Mouse (Mus musculus) kidney, adult 2 months (tissue): ENCODE results near the gene Dkc1. TPM values are rescaled to one million over a fixed set of nuclear protein-coding genes. Genes with fewer than 3 reads are reported as not detected.
"Not testable (repeated sequence)": the region's sequence is repeated elsewhere in the genome, so short reads cannot be mapped to it uniquely, and the experiment has no call there.

Experiments
- DNase-seq: peaks from one replicate; pipeline ENCODE4 v3.0.0; 2021
- H3K27ac ChIP-seq: fragments of 200-500 bp; 2 replicates; pipeline ENCODE4 v1.5.1; 2012; ENCODE audit warnings: low read depth, low read length, control low read depth, inconsistent platforms; ENCODE audit not compliant: insufficient read depth
- H3K27me3 ChIP-seq: fragments of 200-500 bp; replicated peaks from 2 replicates; pipeline ENCODE4 v1.6.1; 2012; ENCODE audit warnings: mild to moderate bottlenecking, moderate library complexity, low read length, inconsistent platforms; ENCODE audit not compliant: control insufficient read depth, insufficient read depth
- H3K36me3 ChIP-seq: fragments of 200-500 bp; 2 replicates; pipeline ENCODE4 v1.6.1; 2012; ENCODE audit warnings: mild to moderate bottlenecking, moderate library complexity, low read length, inconsistent platforms; ENCODE audit not compliant: control insufficient read depth, insufficient read depth
- H3K4me1 ChIP-seq: fragments of 200-500 bp; 2 replicates; pipeline ENCODE4 v1.6.1; 2011; ENCODE audit warnings: low read length; ENCODE audit not compliant: control insufficient read depth, insufficient read depth
- H3K4me3 ChIP-seq: fragments of 200-500 bp; 2 replicates; pipeline ENCODE4 v1.5.1; 2011; ENCODE audit warnings: mild to moderate bottlenecking, low read depth, low read length, control low read depth; ENCODE audit not compliant: insufficient read depth
- CTCF ChIP-seq: fragments of 200-500 bp; conservative IDR thresholded peaks from 2 replicates; pipeline ENCODE4 v1.5.1; 2011; ENCODE audit warnings: low read depth, mild to moderate bottlenecking, control low read depth, low read length, moderate library complexity, mixed read lengths; ENCODE audit not compliant: insufficient read depth, insufficient read length
- POLR2A ChIP-seq: fragments of 200-500 bp; IDR thresholded peaks from one replicate; pipeline ENCODE4 v1.6.1; 2011; ENCODE audit warnings: low read depth, low read length, control low read depth
- WGBS: fragments of 180-500 bp; shearing (Covaris S2); methylation state at CpG from one replicate; pipeline ENCODE4 v1.1.7; 2018; 5-methylcytosine and 5-hydroxymethylcytosine counted together
- polyA plus RNA-seq: library from polyadenylated mRNA; depleted of rRNA; stranded (reverse); fragments of >200 nt; gene quantifications from 2 replicates; pipeline ENCODE4 v1.2.3, GENCODE M21; 2012

Gene Dkc1
- polyA plus RNA-seq, 1 experiment, result 10.8 TPM

DNA sequence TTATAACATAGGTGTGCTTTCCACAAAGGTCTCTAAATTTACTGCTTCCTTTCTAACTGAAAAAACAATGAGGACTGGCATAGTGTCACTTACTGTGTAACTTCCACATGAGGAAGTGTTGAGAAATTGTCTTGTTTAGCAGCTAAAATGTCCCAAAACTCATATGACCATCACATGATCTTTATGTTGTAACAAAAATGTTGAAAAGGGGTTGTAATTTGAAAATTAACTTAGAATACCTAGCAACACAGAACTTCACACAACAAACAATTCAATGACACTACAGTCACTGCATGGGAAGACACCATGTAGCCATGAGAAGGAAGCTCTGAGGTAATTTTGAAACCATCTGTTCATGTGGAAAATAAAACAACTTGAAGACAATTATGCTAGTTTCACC lies 31.2 kb downstream of the Dkc1 start:
- DNase-seq, result no peak
- TF ChIP-seq POLR2A (no peak), CTCF (no peak)
- H3K4me1 ChIP-seq, result no peaks in the 10 kb centered on the region; the same call in 1 of the 2 replicates
- H3K4me3 ChIP-seq, result no peak overlapping the region
- H3K36me3 ChIP-seq, result no peaks in the 10 kb centered on the region
- no peaks in the 10 kb centered on the region for H3K27me3 ChIP-seq
- no peak overlapping the region for H3K27ac ChIP-seq

DNA sequence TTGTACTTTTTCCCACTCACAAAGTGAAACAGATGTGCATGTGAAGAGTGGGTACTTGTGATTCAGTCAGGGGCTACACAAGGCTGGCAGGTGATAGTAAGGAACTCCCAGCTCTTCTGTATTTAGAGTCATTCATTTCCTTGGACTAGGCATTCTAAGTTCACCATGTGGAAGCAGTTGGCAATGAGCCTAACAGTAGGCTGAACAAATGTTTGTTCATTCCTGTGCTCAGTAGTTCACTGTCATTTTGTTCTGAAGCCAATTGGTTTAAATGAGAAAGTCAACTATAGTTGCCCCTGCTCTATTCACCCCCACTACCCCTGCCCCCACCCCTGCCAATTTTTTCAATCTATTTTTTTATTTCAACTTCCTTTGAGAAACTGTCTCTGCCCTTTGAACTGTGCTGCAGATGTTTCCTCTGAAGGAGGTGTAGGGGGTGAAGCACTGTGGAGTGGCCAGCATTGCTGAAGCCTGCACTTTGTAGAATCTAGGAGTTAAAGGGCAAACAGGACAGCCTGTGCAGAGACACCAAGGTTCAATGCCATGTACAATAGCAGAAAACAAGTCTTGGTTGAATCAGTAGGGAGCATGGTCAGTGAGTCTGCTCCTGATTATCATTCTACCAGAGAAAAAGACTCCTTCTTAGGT lies 32.8 kb downstream of the Dkc1 start:
- Histone ChIP-seq H3K4me3 (no peak overlapping the region), H3K4me1 (no peaks in the 10 kb centered on the region; the same call in 1 of the 2 replicates), H3K27ac (peak overlapping the region; percentile 74; the same call in 1 of the 2 replicates), H3K36me3 (no peaks in the 10 kb centered on the region), H3K27me3 (no peaks in the 10 kb centered on the region)
- TF ChIP-seq POLR2A, result no peak
- TF ChIP-seq CTCF, result no peak
- peak; percentile 80 for DNase-seq

DNA sequence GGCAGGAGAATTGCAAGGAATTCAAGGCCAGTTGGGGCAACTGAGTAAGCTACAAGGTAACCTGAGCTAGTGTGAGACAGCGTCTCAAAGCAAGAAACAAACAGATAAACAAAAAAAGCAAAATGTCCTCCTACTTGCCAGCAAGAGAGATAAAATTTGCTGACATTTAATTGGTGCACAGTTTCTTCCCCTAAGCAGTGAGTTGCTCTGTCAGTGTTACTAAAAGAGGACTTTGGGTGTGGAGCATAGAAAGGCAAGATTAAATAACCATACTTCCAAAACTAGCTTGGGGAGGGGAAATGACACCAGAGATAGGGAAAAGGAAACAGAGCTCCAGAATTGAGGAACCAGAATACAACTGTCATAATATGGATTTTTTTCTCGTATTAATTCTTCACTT lies 33.8 kb downstream of the Dkc1 start:
- WGBS, result 55% methylated on average over 2 of the region's 2 CpGs
- Histone ChIP-seq H3K27ac (peak overlapping the region; percentile 82), H3K4me3 (peak overlapping the region; percentile 33), H3K27me3 (no peaks in the 10 kb centered on the region), H3K4me1 (no peaks in the 10 kb centered on the region; the same call in 1 of the 2 replicates), H3K36me3 (no peaks in the 10 kb centered on the region)
- TF ChIP-seq POLR2A, result no peak
- TF ChIP-seq CTCF, result no peak
- DNase-seq, result no peak

DNA sequence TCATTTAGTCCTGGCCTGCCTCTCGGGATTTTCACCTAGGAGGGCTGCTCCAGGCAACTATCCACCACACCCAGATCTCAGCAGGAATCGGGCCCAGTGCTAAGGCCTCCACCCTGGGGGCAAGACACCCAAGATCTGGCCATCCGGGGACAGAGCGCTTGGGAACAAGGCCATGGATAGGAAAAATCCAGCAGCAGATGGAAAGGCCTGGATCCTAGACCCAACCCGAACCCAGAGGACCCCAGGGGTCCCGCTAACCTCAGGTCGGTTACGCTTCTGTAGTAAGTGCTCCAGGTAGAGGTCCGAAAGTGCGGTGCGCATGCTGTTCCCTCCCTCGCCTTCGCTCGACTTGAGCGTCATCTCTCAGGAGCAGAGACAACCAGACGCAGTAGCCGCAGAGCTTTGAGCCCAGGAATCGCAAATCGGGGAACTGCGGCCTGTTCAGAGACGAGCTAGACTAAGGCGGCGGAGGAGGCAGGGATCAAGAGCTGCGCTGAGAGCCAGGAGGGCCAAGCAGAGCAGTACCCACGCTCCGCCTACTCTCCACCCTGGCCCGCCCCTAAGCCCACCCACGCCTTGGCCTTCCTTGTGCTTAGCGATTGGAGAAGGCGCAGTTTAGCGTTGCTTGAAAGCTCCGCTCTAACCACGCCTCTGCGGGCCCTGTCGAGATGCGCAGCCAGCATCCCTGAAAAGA lies 35.0 kb downstream of the Dkc1 start, which contains the start of gene Mpp1:
Mpp1 (minus strand) TSS at position 550 of the 694 bp plus-strand sequence.
- Histone ChIP-seq H3K4me1 (no peaks in the 10 kb centered on the region; the same call in 1 of the 2 replicates), H3K36me3 (no peaks in the 10 kb centered on the region), H3K4me3 (peak within 1 kb of the TSS; percentile 85), H3K27me3 (no peaks in the 10 kb centered on the region), H3K27ac (peak within 1 kb of the TSS; percentile 66)
- no peak for TF ChIP-seq CTCF
- peak; percentile 90 for TF ChIP-seq POLR2A
- peak; percentile 90 for DNase-seq
- 0% methylated on average over 36 of the region's 36 CpGs for WGBS

DNA sequence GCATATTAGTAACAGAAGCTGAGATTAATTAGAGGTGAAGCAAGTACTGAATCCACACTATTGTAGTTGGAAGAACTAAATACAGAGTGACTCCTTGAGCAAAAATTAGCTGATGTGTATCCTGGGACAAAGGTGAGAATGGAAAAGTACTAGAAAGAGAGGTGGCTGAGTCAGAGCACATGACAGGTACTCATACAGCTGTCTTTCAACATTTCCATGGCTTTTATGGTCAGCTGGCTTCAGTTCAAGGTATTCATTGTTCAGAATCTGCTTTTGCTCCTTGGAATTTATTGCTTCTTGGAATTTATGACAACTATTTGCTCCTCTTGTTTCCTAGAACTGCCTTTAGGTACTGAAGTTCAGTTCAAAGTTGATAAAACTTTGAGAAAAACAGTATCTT lies 41.3 kb downstream of the Dkc1 start:
- H3K27ac ChIP-seq, result no peak overlapping the region; the same call in 1 of the 2 replicates
- no peaks in the 10 kb centered on the region for H3K27me3 ChIP-seq
- H3K4me1 ChIP-seq, result no peaks in the 10 kb centered on the region; the same call in 1 of the 2 replicates
- no peak overlapping the region for H3K4me3 ChIP-seq
- TF ChIP-seq POLR2A (no peak), CTCF (no peak)
- peak; percentile 74 for DNase-seq
- no peaks in the 10 kb centered on the region for H3K36me3 ChIP-seq

DNA sequence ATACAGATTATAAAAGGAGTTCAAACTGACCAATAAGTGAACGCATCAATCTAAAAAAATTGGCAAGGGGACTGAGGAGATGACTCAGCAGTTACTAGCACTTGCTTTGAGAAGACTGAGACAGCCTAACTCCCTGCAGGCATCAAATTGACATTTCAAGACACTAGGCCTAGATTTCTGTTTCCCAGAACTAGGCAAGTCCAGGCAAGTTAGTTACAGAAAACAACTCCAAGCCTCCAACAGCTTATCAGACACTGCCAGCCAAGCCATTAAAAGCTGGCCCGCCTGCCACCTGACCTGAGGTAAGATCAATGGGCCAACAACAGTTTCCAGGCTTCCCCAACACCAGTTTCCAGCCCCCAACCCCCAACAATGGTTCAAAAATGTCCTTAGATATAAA lies 42.1 kb downstream of the Dkc1 start:
- no peaks in the 10 kb centered on the region for H3K27me3 ChIP-seq
- no peak overlapping the region for H3K27ac ChIP-seq
- TF ChIP-seq POLR2A, result no peak
- no peak for TF ChIP-seq CTCF
- 61% methylated on average over 2 of the region's 2 CpGs for WGBS
- DNase-seq, result peak; percentile 16
- H3K36me3 ChIP-seq, result no peaks in the 10 kb centered on the region
- no peaks in the 10 kb centered on the region; the same call in 1 of the 2 replicates for H3K4me1 ChIP-seq
- no peak overlapping the region for H3K4me3 ChIP-seq

DNA sequence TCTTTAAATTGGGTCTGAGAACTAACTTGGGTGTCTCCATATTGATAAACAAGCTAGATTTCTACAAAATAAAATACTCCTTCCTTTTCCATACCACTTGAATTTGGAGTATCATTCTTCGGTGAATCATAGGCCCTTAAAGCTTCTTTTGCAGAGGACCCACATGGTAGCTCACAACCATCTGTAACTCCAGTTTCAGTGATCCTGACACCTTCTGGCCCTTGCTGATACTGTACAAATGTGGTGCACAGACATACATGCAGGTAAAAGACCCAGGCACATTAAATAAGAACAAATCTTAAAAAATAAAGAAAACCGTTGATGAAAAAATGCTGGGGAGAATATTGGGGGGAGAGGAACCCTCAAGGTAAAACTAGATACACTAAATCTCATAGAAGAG lies 42.5 kb downstream of the Dkc1 start:
- H3K4me1 ChIP-seq, result no peaks in the 10 kb centered on the region; the same call in 1 of the 2 replicates
- H3K27me3 ChIP-seq, result no peaks in the 10 kb centered on the region
- no peak overlapping the region for H3K4me3 ChIP-seq
- 100% methylated on average over 2 of the region's 2 CpGs for WGBS
- H3K36me3 ChIP-seq, result no peaks in the 10 kb centered on the region
- no peak overlapping the region for H3K27ac ChIP-seq
- no peak for DNase-seq
- TF ChIP-seq POLR2A (no peak), CTCF (no peak)

DNA sequence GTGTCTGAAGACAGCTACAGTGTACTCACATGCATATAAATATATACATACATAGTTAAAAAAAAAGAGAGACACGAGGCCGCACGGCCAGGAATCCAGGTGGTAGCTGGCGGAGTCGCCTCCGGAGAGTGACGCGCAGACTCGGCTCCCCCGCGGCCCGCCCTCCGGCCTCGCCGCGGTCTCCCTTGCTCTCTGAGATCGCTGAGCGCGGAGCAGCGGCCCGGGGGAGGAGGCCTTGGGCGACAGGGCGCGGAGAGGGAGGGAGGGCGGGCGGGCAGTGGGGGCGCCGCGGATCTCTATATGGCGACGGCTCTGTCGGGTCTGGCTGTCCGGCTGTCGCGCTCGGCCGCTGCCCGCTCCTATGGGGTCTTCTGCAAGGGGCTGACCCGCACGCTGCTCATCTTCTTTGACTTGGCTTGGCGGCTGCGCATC lies 47.5 kb downstream of the Dkc1 start:
- H3K36me3 ChIP-seq, H3K27me3 ChIP-seq, H3K27ac ChIP-seq, H3K4me3 ChIP-seq, H3K4me1 ChIP-seq: not testable (repeated sequence)
- DNase-seq, result peak; percentile 24
- 14% methylated on average over 21 of the region's 42 CpGs for WGBS
